Mouse (Mus musculus) cerebellum, adult 2 months (tissue): ENCODE data around the gene Gm14085.

Experiments used
- CTCF ChIP-seq: fragments of 200-500 bp; IDR thresholded peaks from 2 replicates; pipeline ENCODE4 v1.5.1; 2011; ENCODE audit warnings: low read depth, mild to moderate bottlenecking, control low read depth, low read length, moderate library complexity, borderline replicate concordance; ENCODE audit not compliant: insufficient read depth
- POLR2A ChIP-seq: fragments of 200-500 bp; IDR thresholded peaks from 2 replicates; pipeline ENCODE4 v1.6.1; 2011; ENCODE audit warnings: low read length, control low read depth, borderline replicate concordance; ENCODE audit not compliant: insufficient read depth

GRCm38 (mm10) chr2:122467351-122468013 is 17.3 kb upstream of the Gm14085 start:
- TF ChIP-seq CTCF = peak; percentile 68
- peak; percentile 27; the same call in 1 of the 2 replicates for TF ChIP-seq POLR2A
